Mouse (Mus musculus): ENCODE results near the gene Hap1. TPM values are rescaled to one million over a fixed set of nuclear protein-coding genes. Genes with fewer than 3 reads are reported as not detected.

Gene Hap1
- polyA plus RNA-seq (2017; shearing (Covaris generic)) = 5.4 TPM

DNA sequence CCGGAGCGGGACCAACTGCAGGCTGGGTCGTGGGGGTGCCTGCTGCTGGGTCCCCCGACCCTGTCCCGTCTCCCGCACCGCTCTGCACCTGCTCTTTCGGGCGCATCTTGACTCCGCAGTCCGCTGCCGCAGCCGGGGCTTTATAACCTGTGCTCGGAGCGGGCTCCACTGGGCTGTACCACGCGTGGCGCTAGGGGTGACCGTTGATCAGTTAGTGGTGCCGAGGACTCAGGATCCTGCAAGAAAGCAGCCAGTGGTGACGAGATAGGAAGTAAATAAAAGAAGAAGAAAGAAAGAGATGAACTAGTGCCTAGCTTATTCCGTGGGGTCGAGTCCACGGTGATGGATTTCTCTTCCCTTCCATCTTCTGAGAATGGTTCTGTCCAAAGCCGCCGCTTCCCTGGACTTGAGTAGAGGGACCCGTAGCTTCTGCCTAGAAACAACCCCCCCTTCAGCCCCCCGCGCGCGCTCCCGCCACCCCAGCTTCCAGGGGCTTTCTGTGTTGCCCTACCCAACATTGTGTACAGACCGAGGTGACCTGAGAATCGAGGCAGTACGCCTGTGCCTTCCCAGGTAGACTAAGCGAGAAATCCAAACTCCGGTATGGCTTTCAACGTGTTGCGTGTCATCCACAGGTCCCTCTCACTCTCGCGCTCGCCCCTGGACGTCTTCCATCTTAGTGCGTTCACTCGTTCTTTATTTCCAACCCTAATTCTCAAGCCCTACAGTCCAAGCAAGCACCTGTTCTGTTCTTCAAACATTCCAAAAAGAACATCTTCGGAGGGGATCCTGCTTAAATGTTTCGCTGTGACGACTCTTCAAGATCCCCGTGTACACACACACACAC is at the start of gene Hap1:
Hap1 (minus strand) TSS at position 157 of the 847 bp plus-strand sequence.

DNA sequence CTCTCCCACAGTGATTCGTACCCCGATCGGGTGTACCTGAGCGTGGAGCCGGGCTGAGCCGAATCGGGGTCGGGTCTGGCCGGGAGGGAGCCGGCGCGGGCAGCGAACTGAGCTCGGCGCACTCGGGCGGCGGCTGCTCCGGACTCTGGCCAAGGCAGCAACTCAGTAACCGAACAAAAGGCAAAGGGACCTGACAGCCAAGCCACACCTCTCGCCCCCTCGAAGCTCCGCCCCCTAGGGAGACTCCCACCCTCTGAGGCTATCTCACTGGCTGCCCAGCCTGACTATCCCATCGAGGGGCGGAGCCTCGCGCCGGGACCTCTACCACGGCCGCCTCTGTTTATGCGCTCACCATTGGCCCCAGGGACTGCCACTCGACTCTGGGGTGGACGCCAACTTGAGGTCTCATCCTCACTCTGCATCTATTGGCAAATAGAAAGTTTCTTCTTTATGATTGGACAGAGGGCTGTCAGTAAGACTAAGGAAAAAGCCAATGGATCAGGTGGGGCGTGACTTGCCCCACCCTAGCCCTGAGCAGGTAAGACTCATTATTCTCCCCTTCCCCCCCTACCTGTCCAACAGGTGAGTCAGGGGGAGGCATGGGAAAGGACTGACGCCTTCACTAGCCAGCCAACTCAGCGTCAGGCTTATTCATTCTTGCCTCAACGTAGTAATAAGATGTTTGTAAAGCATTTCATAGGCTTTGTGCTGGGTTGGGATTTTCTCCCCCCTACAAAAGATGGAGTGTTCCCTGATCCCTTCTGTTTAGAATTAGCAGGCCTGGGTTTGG is 41.9 kb upstream of the Hap1 start, which contains the start of gene Jup:
Jup (minus strand) TSS at position 164 of the 790 bp plus-strand sequence.

DNA sequence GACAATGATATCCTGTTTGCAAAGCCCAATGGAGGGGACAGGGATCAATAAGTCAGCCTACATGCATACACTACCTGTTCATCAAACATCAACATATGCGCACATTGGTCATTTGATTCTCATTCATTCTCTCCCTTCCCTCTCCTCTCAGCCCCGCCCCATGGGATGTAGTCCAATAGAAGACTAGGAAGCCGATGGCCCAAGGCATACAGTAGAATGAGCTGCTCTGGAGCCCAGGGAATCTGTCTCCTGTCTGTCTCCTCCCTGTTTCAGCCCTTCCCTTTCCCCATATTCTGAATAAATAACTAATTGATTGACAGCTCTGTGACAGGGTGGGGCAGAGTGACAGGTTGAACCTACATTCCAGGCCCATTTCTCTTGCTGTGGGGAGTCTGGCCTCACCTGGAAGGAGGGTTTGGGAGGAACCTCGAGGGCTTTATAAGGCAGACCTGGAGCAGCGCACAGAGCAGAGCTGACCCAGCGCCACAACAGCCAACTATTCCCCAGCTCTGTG is 21.9 kb downstream of the Hap1 start, which contains the start of gene Gast:
Gast (plus strand) TSS at position 464 of the 514 bp plus-strand sequence.

DNA sequence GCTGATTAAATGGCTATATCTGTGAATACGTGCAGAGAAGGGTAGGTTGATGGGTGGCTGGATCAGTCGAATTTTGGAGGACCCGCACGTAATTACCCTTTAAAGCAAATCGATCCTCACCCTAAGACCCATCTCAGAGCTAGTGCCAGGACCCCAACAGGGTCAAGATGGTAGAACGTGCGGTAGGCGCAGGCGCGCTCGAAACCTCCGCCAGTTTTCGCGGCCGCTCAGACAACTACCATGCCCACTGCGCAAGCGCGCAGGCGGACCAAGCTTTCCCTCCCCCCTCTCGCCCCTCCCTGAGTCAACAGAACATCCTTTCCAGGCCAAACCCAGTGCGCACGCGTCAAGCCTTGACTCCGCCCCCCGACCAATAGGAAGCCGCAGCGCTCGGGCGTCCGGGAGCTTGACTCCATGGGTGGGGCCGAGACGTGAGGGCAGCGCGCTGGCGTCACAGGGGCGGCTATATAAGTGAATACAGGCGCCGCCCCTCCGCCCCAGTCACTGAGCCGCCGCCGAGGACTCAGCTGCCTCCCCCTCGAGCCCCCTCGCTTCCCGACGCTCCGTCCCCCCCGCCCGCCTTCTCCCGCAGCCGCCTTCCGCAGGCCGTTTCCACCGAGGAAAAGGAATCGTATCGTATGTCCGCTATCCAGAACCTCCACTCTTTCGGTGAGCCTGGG is 36.3 kb downstream of the Hap1 start, which contains the start of gene Eif1:
Eif1 (plus strand) TSS at position 394 of the 680 bp plus-strand sequence.

Other genes with a start within 250 kb of the Hap1 start
- gene Krt13, start 234.6 kb downstream of the Hap1 start, polyA plus RNA-seq (2017; shearing (Covaris generic)) = not detected
- not detected for gene Krt15, start 220.2 kb downstream of the Hap1 start, polyA plus RNA-seq (2017; shearing (Covaris generic))
- not detected for gene Krt19, start 207.5 kb downstream of the Hap1 start, polyA plus RNA-seq (2017; shearing (Covaris generic))
- gene Krt9, start 162.9 kb downstream of the Hap1 start, polyA plus RNA-seq (2017; shearing (Covaris generic)) = not detected
- not detected for gene Krt14, start 148.6 kb downstream of the Hap1 start, polyA plus RNA-seq (2017; shearing (Covaris generic))
- not detected for gene Krt16, start 107.2 kb downstream of the Hap1 start, polyA plus RNA-seq (2017; shearing (Covaris generic))
- 3.5 TPM for gene Krt17, start 95.1 kb downstream of the Hap1 start, polyA plus RNA-seq (2017; shearing (Covaris generic))
- not detected for gene Krt42, start 86.3 kb downstream of the Hap1 start, polyA plus RNA-seq (2017; shearing (Covaris generic))
- 2,843 TPM for gene Eif1, start 36.2 kb downstream of the Hap1 start, polyA plus RNA-seq (2017; shearing (Covaris generic))
- not detected for gene Gast, start 21.7 kb downstream of the Hap1 start, polyA plus RNA-seq (2017; shearing (Covaris generic))
- 2.9 TPM for gene Jup, start 41.6 kb upstream of the Hap1 start, polyA plus RNA-seq (2017; shearing (Covaris generic))
- not detected for gene P3h4, start 58.7 kb upstream of the Hap1 start, polyA plus RNA-seq (2017; shearing (Covaris generic))
- not detected for gene Fkbp10, start 59.6 kb upstream of the Hap1 start, polyA plus RNA-seq (2017; shearing (Covaris generic))
- gene Nt5c3b, start 85.7 kb upstream of the Hap1 start, polyA plus RNA-seq (2017; shearing (Covaris generic)) = 165 TPM
- 0.99 TPM for gene Klhl10, start 85.8 kb upstream of the Hap1 start, polyA plus RNA-seq (2017; shearing (Covaris generic))
- gene Klhl11, start 116.6 kb upstream of the Hap1 start, polyA plus RNA-seq (2017; shearing (Covaris generic)) = 4.2 TPM
- gene Acly, start 171.9 kb upstream of the Hap1 start, polyA plus RNA-seq (2017; shearing (Covaris generic)) = 225 TPM
- gene Ttc25, start 189.5 kb upstream of the Hap1 start, polyA plus RNA-seq (2017; shearing (Covaris generic)) = 0.11 TPM
- 453 TPM for gene Cnp, start 218.8 kb upstream of the Hap1 start, polyA plus RNA-seq (2017; shearing (Covaris generic))

Measured in inflammation-experienced regulatory T-cells, adult 16 weeks (primary cell).